Mouse (Mus musculus): ENCODE results near the gene Agtpbp1. TPM values are rescaled to one million over a fixed set of nuclear protein-coding genes. Genes with fewer than 3 reads are reported as not detected.

The Agtpbp1 gene
- total RNA-seq, 1 experiment: 25.0 TPM

DNA sequence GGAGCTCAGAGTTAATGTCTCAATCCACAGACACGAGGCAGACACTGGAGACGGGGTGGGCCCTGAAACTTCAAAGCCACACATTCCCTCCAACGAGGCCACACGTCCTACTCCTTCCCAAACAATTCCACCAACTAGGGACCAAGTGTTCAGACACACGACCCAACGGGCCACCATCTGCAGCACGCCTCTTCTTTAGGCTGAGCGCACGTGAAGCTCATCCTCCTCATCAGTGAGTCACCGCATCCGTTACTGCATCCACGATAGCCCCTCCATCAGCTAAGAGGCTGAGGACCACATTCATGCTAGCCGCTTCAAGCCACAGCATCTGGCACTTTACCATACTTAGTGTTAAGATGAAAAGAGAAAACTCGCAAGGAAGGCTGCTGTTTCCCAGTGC lies 107.6 kb downstream of the Agtpbp1 start:
- no peak for DNase-seq (ENCODE audit: low read depth, low spot score)
- Histone ChIP-seq H3K9me3 (ENCODE audit: control insufficient read depth, insufficient read depth, low read depth, low read length) (no peaks in the 10 kb centered on the region), H3K4me3 (ENCODE audit: insufficient read depth in 1 of 2, low read depth in 1 of 2, low read length in 2 of 2, poor library complexity in 1 of 2, severe bottlenecking in 1 of 2) (peak overlapping the region; percentile 59 to 72), H3K9ac (ENCODE audit: insufficient read depth, low read depth, low read length, poor library complexity, severe bottlenecking) (peak overlapping the region; percentile 76), H3K27ac (ENCODE audit: insufficient read depth, low read depth, low read length, poor library complexity, severe bottlenecking) (no peak overlapping the region), H3K4me1 (ENCODE audit: control insufficient read depth in 2 of 2, insufficient read depth in 2 of 2, low read length in 2 of 2, poor library complexity in 1 of 2) (peaks cover 2 to 4% of the 10 kb centered on the region in 2 experiments; a peak in 1 of 4 replicates), H3K36me3 (ENCODE audit: control insufficient read depth, insufficient read depth, low read length, poor library complexity, severe bottlenecking) (peaks cover 2% of the 10 kb centered on the region; the same call in 1 of the 2 replicates)
- TF ChIP-seq MAFK (IDR thresholded peaks at IDR 0.05; ENCODE audit: insufficient read depth, low read depth, low read length) (no peak), CHD2 (IDR thresholded peaks at IDR 0.05; ENCODE audit: low read depth, low read length) (no peak), HCFC1 (IDR thresholded peaks at IDR 0.05; ENCODE audit: borderline replicate concordance, insufficient read depth, low read length) (no peak)
- in situ Hi-C loops (cut with MboI; ENCODE audit: low sequenced_read_pairs in 2 of 2, unreplicated experiment in 2 of 2): no loop called here

DNA sequence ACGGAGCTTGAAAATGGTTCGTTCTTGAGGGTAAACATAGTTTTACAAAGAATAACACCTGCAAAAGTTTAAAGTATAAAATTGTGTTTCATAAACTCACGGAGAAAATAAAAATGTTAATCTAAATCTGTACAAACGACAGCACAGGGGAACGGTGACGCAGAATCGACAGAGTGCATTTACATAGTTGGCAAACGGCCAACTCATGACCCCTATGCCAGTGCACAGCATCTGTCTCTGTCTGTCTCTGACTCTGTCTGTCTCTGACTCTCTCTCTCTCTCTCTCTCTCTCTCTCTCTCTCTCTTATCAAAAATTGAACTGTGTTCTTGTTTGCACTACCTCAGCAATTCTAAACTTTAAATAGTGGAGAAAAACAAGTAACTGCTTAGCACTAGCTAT lies 110.1 kb downstream of the Agtpbp1 start:
- Histone ChIP-seq H3K4me1 (ENCODE audit: control insufficient read depth in 2 of 2, insufficient read depth in 2 of 2, low read length in 2 of 2, poor library complexity in 1 of 2) (peaks cover 2 to 4% of the 10 kb centered on the region in 2 experiments; a peak in 1 of 4 replicates), H3K36me3 (ENCODE audit: control insufficient read depth, insufficient read depth, low read length, poor library complexity, severe bottlenecking) (peaks cover 2% of the 10 kb centered on the region; the same call in 1 of the 2 replicates), H3K9me3 (ENCODE audit: control insufficient read depth, insufficient read depth, low read depth, low read length) (no peaks in the 10 kb centered on the region), H3K9ac (ENCODE audit: insufficient read depth, low read depth, low read length, poor library complexity, severe bottlenecking) (no peak overlapping the region), H3K27ac (ENCODE audit: insufficient read depth, low read depth, low read length, poor library complexity, severe bottlenecking) (no peak overlapping the region), H3K4me3 (ENCODE audit: insufficient read depth in 1 of 2, low read depth in 1 of 2, low read length in 2 of 2, poor library complexity in 1 of 2, severe bottlenecking in 1 of 2) (no peak overlapping the region)
- no peak for DNase-seq (ENCODE audit: low read depth, low spot score)
- in situ Hi-C loops (cut with MboI; ENCODE audit: low sequenced_read_pairs in 2 of 2, unreplicated experiment in 2 of 2): no loop called here
- TF ChIP-seq ZC3H11A (IDR thresholded peaks at IDR 0.05; ENCODE audit: borderline replicate concordance, low read depth, low read length) (no peak), CHD2 (IDR thresholded peaks at IDR 0.05; ENCODE audit: low read depth, low read length) (no peak)

DNA sequence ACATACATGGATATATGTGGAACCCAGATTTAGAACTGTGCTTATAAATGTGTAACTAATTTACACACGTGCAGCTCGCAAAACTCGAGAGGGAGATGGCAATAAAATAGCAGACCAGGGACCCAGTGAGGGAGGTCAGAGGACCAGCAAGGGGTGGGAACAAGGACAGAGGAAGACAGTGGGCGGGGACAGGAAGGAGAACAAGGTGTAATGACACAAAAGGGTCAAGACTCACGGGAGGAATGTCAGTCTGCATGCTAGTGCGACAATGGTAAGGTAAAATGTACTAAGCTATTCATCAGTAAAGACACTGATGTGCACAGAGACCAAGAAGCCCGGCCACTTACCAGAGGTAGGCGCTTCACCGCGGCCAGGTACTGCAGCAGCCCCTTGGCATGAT lies 111.7 kb downstream of the Agtpbp1 start:
- TF ChIP-seq CHD2 (IDR thresholded peaks at IDR 0.05; ENCODE audit: low read depth, low read length) (no peak), MAFK (IDR thresholded peaks at IDR 0.05; ENCODE audit: insufficient read depth, low read depth, low read length) (no peak), ZC3H11A (IDR thresholded peaks at IDR 0.05; ENCODE audit: borderline replicate concordance, low read depth, low read length) (no peak), ZNF384 (IDR thresholded peaks at IDR 0.05; ENCODE audit: low read depth, low read length) (no peak), HCFC1 (IDR thresholded peaks at IDR 0.05; ENCODE audit: borderline replicate concordance, insufficient read depth, low read length) (no peak)
- no peaks in the 10 kb centered on the region for H3K9me3 ChIP-seq (ENCODE audit: control insufficient read depth, insufficient read depth, low read depth, low read length)
- no peak for DNase-seq (ENCODE audit: low read depth, low spot score)
- peak overlapping the region in 1 of 2 experiments; percentile 5; a peak in 1 of 4 replicates for H3K4me3 ChIP-seq (ENCODE audit: insufficient read depth in 1 of 2, low read depth in 1 of 2, low read length in 2 of 2, poor library complexity in 1 of 2, severe bottlenecking in 1 of 2)
- H3K9ac ChIP-seq (ENCODE audit: insufficient read depth, low read depth, low read length, poor library complexity, severe bottlenecking): no peak overlapping the region
- H3K4me1 ChIP-seq (ENCODE audit: control insufficient read depth in 2 of 2, insufficient read depth in 2 of 2, low read length in 2 of 2, poor library complexity in 1 of 2): peaks cover 5 to 10% of the 10 kb centered on the region in 2 experiments; a peak in 3 of 4 replicates
- peaks cover 2% of the 10 kb centered on the region; the same call in 1 of the 2 replicates for H3K36me3 ChIP-seq (ENCODE audit: control insufficient read depth, insufficient read depth, low read length, poor library complexity, severe bottlenecking)
- no peak overlapping the region for H3K27ac ChIP-seq (ENCODE audit: insufficient read depth, low read depth, low read length, poor library complexity, severe bottlenecking)
- in situ Hi-C loops (cut with MboI; ENCODE audit: low sequenced_read_pairs in 2 of 2, unreplicated experiment in 2 of 2): no loop called here

DNA sequence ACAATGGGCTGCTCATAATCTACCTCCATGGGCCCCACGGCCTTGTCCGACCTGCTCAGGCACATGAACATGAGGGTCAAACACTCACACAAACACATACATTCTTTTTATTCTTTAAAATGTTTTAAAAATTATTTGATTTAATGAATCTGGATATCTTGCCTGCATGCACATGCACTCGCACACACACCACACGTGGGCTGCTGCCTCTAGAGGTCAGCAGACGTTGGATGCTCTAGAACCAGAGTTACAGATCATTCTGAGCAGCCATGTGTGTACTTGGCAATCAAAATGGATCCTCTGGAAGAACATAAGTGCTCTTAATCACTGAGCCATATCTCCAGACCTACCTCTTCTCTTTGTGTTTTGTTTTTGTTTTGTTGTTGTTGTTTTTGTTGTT lies 112.8 kb downstream of the Agtpbp1 start:
- Histone ChIP-seq H3K36me3 (ENCODE audit: control insufficient read depth, insufficient read depth, low read length, poor library complexity, severe bottlenecking) (peaks cover 2% of the 10 kb centered on the region; the same call in 1 of the 2 replicates), H3K4me1 (ENCODE audit: control insufficient read depth in 2 of 2, insufficient read depth in 2 of 2, low read length in 2 of 2, poor library complexity in 1 of 2) (peaks cover 9 to 15% of the 10 kb centered on the region in 2 experiments; a peak in 3 of 4 replicates), H3K9ac (ENCODE audit: insufficient read depth, low read depth, low read length, poor library complexity, severe bottlenecking) (no peak overlapping the region), H3K4me3 (ENCODE audit: insufficient read depth in 1 of 2, low read depth in 1 of 2, low read length in 2 of 2, poor library complexity in 1 of 2, severe bottlenecking in 1 of 2) (no peak overlapping the region), H3K27ac (ENCODE audit: insufficient read depth, low read depth, low read length, poor library complexity, severe bottlenecking) (no peak overlapping the region), H3K9me3 (ENCODE audit: control insufficient read depth, insufficient read depth, low read depth, low read length) (no peaks in the 10 kb centered on the region)
- TF ChIP-seq MAFK (IDR thresholded peaks at IDR 0.05; ENCODE audit: insufficient read depth, low read depth, low read length) (no peak), CHD2 (IDR thresholded peaks at IDR 0.05; ENCODE audit: low read depth, low read length) (no peak), HCFC1 (IDR thresholded peaks at IDR 0.05; ENCODE audit: borderline replicate concordance, insufficient read depth, low read length) (no peak)
- no peak for DNase-seq (ENCODE audit: low read depth, low spot score)
- in situ Hi-C loops (cut with MboI; ENCODE audit: low sequenced_read_pairs in 2 of 2, unreplicated experiment in 2 of 2): no loop called here

DNA sequence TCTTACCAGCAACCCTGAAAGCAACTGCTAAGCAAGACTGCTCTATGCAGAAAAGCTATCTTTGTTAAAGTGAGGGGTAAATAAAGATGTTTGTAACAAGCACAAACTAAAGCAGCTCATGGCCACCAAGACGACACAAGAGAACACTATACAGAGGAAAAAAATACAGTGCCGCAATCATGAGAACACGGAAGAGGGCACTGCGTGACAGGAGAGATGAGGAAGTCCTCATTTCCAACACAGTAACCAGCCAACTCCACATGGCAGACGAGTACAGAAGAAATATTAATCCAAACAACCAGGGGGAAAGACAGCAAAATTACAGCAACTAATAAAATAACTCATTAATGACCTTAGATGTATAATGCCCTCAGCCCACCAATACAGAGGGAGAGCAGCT lies 115.3 kb downstream of the Agtpbp1 start:
- H3K36me3 ChIP-seq (ENCODE audit: control insufficient read depth, insufficient read depth, low read length, poor library complexity, severe bottlenecking): peaks cover 4% of the 10 kb centered on the region; the same call in 1 of the 2 replicates
- in situ Hi-C loops (cut with MboI; ENCODE audit: low sequenced_read_pairs in 2 of 2, unreplicated experiment in 2 of 2): no loop called here
- no peak overlapping the region for H3K27ac ChIP-seq (ENCODE audit: insufficient read depth, low read depth, low read length, poor library complexity, severe bottlenecking)
- no peak overlapping the region for H3K4me3 ChIP-seq (ENCODE audit: insufficient read depth in 1 of 2, low read depth in 1 of 2, low read length in 2 of 2, poor library complexity in 1 of 2, severe bottlenecking in 1 of 2)
- no peak for TF ChIP-seq MAFK (IDR thresholded peaks at IDR 0.05; ENCODE audit: insufficient read depth, low read depth, low read length)
- no peak for TF ChIP-seq HCFC1 (IDR thresholded peaks at IDR 0.05; ENCODE audit: borderline replicate concordance, insufficient read depth, low read length)
- no peak for TF ChIP-seq ZNF384 (IDR thresholded peaks at IDR 0.05; ENCODE audit: low read depth, low read length)
- TF ChIP-seq ZC3H11A (IDR thresholded peaks at IDR 0.05; ENCODE audit: borderline replicate concordance, low read depth, low read length): no peak
- no peak for TF ChIP-seq CHD2 (IDR thresholded peaks at IDR 0.05; ENCODE audit: low read depth, low read length)
- peaks cover 9 to 17% of the 10 kb centered on the region in 2 experiments; a peak in 3 of 4 replicates for H3K4me1 ChIP-seq (ENCODE audit: control insufficient read depth in 2 of 2, insufficient read depth in 2 of 2, low read length in 2 of 2, poor library complexity in 1 of 2)
- H3K9ac ChIP-seq (ENCODE audit: insufficient read depth, low read depth, low read length, poor library complexity, severe bottlenecking): no peak overlapping the region
- no peaks in the 10 kb centered on the region for H3K9me3 ChIP-seq (ENCODE audit: control insufficient read depth, insufficient read depth, low read depth, low read length)
- DNase-seq (ENCODE audit: low read depth, low spot score): no peak
